Mouse (Mus musculus): ENCODE results near the gene Rtkn.

- no peak for TF ChIP-seq CTCF (IDR thresholded peaks at IDR 0.05)
- TF ChIP-seq EP300 (IDR thresholded peaks at IDR 0.05; ENCODE audit: insufficient read depth, low read depth, low read length), result no peak
Measured at GRCm38 (mm10) chr6:83117165-83117438, 18.2 kb upstream of the Rtkn start.
